8 mouse cellular contexts compared by ENCODE assay signal in the genomic region with DNA sequence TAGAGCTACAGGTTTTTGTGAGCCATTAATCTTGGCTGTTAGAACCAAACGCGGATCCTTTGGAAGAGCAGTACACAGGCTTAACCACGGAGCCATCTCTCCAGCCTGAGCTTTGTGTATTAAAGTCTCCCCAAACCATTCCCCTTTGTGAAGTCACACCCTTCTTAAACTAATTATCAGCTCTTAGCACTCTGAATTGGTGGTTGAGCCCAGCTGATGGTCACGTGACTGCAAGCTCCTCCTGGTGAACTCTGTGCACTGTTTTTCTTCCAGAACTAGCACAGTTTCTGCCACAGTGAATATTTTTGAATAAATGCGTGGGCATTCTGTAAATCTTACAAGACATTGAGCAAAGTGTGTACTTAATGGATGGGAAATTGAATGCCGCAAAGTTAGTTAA. TPM values are rescaled to one million over a fixed set of nuclear protein-coding genes. Genes with fewer than 3 reads are reported as not detected.
A peak's percentile ranks its signal among the peaks of the same experiment; 100 is the strongest.
DNase-seq lines count a peak whose midpoint lies in the region; ATAC-seq lines count a peak whose summit lies in the region.

No protein-coding gene starts in this region.

- peak overlapping the region; percentile 64 for H3K9ac ChIP-seq in neural tube, embryonic 11.5 days (ENCODE audit: low read length)
- H3K9ac ChIP-seq in embryonic facial prominence, embryonic 13.5 days = peak overlapping the region; percentile 79

- peak overlapping the region; percentile 58 for H3K4me2 ChIP-seq in neural tube, embryonic 11.5 days (ENCODE audit: low read depth)
- peak overlapping the region; percentile 95 for H3K4me2 ChIP-seq in embryonic facial prominence, embryonic 13.5 days

- H3K4me1 ChIP-seq in neural tube, embryonic 11.5 days (ENCODE audit: control insufficient read depth, insufficient read depth, low read length) = peaks cover 14% of the 10 kb centered on the region
- H3K4me1 ChIP-seq in embryonic facial prominence, embryonic 13.5 days = peaks cover 19% of the 10 kb centered on the region

- no peaks in the 10 kb centered on the region for H3K27me3 ChIP-seq in neural tube, embryonic 11.5 days (ENCODE audit: control insufficient read depth, insufficient read depth, low read length)
- H3K27me3 ChIP-seq in embryonic facial prominence, embryonic 13.5 days = no peaks in the 10 kb centered on the region

- no peaks in the 10 kb centered on the region for H3K36me3 ChIP-seq in neural tube, embryonic 11.5 days (ENCODE audit: control insufficient read depth, insufficient read depth, low read length)
- peaks cover 16% of the 10 kb centered on the region for H3K36me3 ChIP-seq in embryonic facial prominence, embryonic 13.5 days

- ATAC-seq in neural tube, embryonic 11.5 days (ENCODE audit: insufficient read depth, low FRiP score, low TSS enrichment) = no peak
- ATAC-seq in embryonic facial prominence, embryonic 13.5 days (ENCODE audit: insufficient number of reproducible peaks, insufficient read depth, low FRiP score, low TSS enrichment, low read depth) = no peak
- ATAC-seq in megakaryocyte, adult 5-6 weeks (ENCODE audit: poor library complexity, severe bottlenecking) = 0 out of 2 replicates have a peak, but pooled peaks have one; percentile 2
- ATAC-seq in cerebellum, adult (ENCODE audit: insufficient number of reproducible peaks, low FRiP score, low TSS enrichment) = no peak

- no peak overlapping the region for H3K27ac ChIP-seq in neural tube, embryonic 11.5 days (ENCODE audit: low read depth, low read length)
- H3K27ac ChIP-seq in embryonic facial prominence, embryonic 13.5 days = no peak overlapping the region

- peak overlapping the region; percentile 78 for H3K4me3 ChIP-seq in neural tube, embryonic 11.5 days (ENCODE audit: low read depth, low read length)
- peak overlapping the region; percentile 84 for H3K4me3 ChIP-seq in embryonic facial prominence, embryonic 13.5 days

- WGBS in neural tube, embryonic 11.5 days = 31% methylated on average over 6 of the region's 6 CpGs
- WGBS in embryonic facial prominence, embryonic 13.5 days = 34% methylated on average over 6 of the region's 6 CpGs

- H3K9me3 ChIP-seq in neural tube, embryonic 11.5 days (ENCODE audit: control insufficient read depth, low read length) = no peaks in the 10 kb centered on the region
- H3K9me3 ChIP-seq in embryonic facial prominence, embryonic 13.5 days = no peaks in the 10 kb centered on the region

- DNase-seq in neural tube, embryonic 11.5 days (ENCODE audit: low spot score) = no peak
- no peak for DNase-seq in neural tube, embryonic 10.5 days (ENCODE audit: extremely low spot score, low spot score)
- peak; percentile 45 for DNase-seq in kidney, adult 9 months
- DNase-seq in layer of hippocampus, postnatal 25 days (ENCODE audit: extremely low spot score in 1 of 2, low spot score in 1 of 2) = no peak
- DNase-seq in cerebellum, adult 18-20 months = no peak

RNA-seq across cellular contexts. Expression of gene Rtf2, which starts 0.8 kb away (rescaled TPM):
- 100 and 105 TPM in 2 replicates for polyA plus RNA-seq in neural tube, embryonic 11.5 days (2014; fragmentation: Nextera tagmentation; extraction: Ambion mirVana)
- 76.4 and 78.4 TPM in 2 replicates for polyA plus RNA-seq in embryonic facial prominence, embryonic 13.5 days (2015; fragmentation: Nextera tagmentation; extraction: Ambion mirVana)
- total RNA-seq in megakaryocyte, adult 5-6 weeks (2015) = 49.3 and 54.0 TPM in 2 replicates
- 190 and 209 TPM in 2 replicates for total RNA-seq in megakaryocyte, adult 5-6 weeks (2017)
- total RNA-seq in layer of hippocampus, postnatal 25 days (2021) = 10 to 100 TPM; 68.3 to 72.9 TPM

RNA-seq across cellular contexts. Expression of gene Gcnt7, which starts 17.2 kb away (rescaled TPM):
- polyA plus RNA-seq in neural tube, embryonic 11.5 days (2014; fragmentation: Nextera tagmentation; extraction: Ambion mirVana) = 0.66 and 0.97 TPM in 2 replicates
- polyA plus RNA-seq in embryonic facial prominence, embryonic 13.5 days (2015; fragmentation: Nextera tagmentation; extraction: Ambion mirVana) = 1.4 and 2.1 TPM in 2 replicates
- not detected in 2 replicates for total RNA-seq in megakaryocyte, adult 5-6 weeks (2015)
- total RNA-seq in megakaryocyte, adult 5-6 weeks (2017) = not detected in 2 replicates
- total RNA-seq in layer of hippocampus, postnatal 25 days (2021) = not detected

RNA-seq across cellular contexts. Expression of gene Fam209, which starts 31.1 kb away (rescaled TPM):
- polyA plus RNA-seq in neural tube, embryonic 11.5 days (2014; fragmentation: Nextera tagmentation; extraction: Ambion mirVana) = not detected in 2 replicates
- 0.73 TPM in 1 of 2 replicates, not detected in the other for polyA plus RNA-seq in embryonic facial prominence, embryonic 13.5 days (2015; fragmentation: Nextera tagmentation; extraction: Ambion mirVana)
- total RNA-seq in megakaryocyte, adult 5-6 weeks (2015) = 1.2 and 2.7 TPM in 2 replicates
- total RNA-seq in megakaryocyte, adult 5-6 weeks (2017) = 4.3 and 6.8 TPM in 2 replicates
- total RNA-seq in layer of hippocampus, postnatal 25 days (2021) = not detected

RNA-seq across cellular contexts. Expression of gene Cass4, which starts 47.6 kb away (rescaled TPM):
- polyA plus RNA-seq in neural tube, embryonic 11.5 days (2014; fragmentation: Nextera tagmentation; extraction: Ambion mirVana) = 0.14 and 0.36 TPM in 2 replicates
- polyA plus RNA-seq in embryonic facial prominence, embryonic 13.5 days (2015; fragmentation: Nextera tagmentation; extraction: Ambion mirVana) = 0.22 and 0.32 TPM in 2 replicates
- 4.0 TPM in 2 replicates for total RNA-seq in megakaryocyte, adult 5-6 weeks (2015)
- total RNA-seq in megakaryocyte, adult 5-6 weeks (2017) = 3.6 and 5.3 TPM in 2 replicates
- total RNA-seq in layer of hippocampus, postnatal 25 days (2021) = under 1 TPM; 0.26 to 0.49 TPM
